Comparison of ENCODE assay signal across 1 mouse cellular context in the genomic region with DNA sequence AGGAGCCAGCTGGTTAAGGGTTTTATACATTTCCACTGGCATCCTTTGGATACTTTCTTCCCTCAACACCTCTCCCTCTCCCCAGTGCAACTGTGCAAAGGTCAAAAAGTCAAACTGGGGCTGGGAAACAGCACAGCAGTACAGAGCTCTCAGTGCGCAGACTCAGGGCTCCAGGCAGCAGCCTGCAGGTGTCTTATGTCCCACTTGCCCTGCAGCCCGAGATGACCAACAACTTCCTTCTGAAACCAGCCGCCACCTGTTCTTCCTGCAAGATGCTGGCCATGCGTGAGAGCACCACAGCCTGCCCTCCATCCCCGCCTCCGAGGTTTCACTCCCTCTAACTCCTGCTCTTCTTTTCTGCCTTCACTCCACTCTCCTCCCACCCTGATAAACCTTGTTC.
A peak's percentile ranks its signal among the peaks of the same experiment; 100 is the strongest.
TF ChIP-seq lines count a peak whose summit lies in the region.

No protein-coding gene starts in this region.

TF ChIP-seq in CH12.LX, 34 proteins besides CTCF, POLR2A, EP300 and RAD21 (continued from another document):
- no peak for TF ChIP-seq ZC3H11A (IDR thresholded peaks at IDR 0.05; ENCODE audit: low read depth, low read length)
- TF ChIP-seq NELFE (IDR thresholded peaks at IDR 0.05; ENCODE audit: low read depth, low read length), result no peak; the same call in 1 of the 2 replicates
- TF ChIP-seq MAFK (IDR thresholded peaks at IDR 0.05; ENCODE audit: insufficient replicate concordance, low read length), result no peak
- peak; percentile 100 for TF ChIP-seq TCF12 (IDR thresholded peaks at IDR 0.05; ENCODE audit: low read depth, low read length)
- TF ChIP-seq NRF1 (IDR thresholded peaks at IDR 0.05; ENCODE audit: low read depth, low read length), result peak; percentile 99
- TF ChIP-seq USF2 (conservative IDR thresholded peaks at IDR 0.05; ENCODE audit: low read depth, low read length), result no peak
- peak; percentile 65; the same call in 1 of the 2 replicates for TF ChIP-seq MAX (IDR thresholded peaks at IDR 0.05; ENCODE audit: low read length)
- no peak for TF ChIP-seq MXI1 (IDR thresholded peaks at IDR 0.05; ENCODE audit: low read depth, low read length)
- peak; percentile 25; the same call in 1 of the 2 replicates for TF ChIP-seq ZMIZ1 (IDR thresholded peaks at IDR 0.05; ENCODE audit: low read depth, low read length)
- no peak for TF ChIP-seq ZNF384 (IDR thresholded peaks at IDR 0.05; ENCODE audit: low read depth, low read length)
- TF ChIP-seq SIN3A (IDR thresholded peaks at IDR 0.05; ENCODE audit: low read length), result no peak
- peak; percentile 48; the same call in 1 of the 2 replicates for TF ChIP-seq ELF1 (IDR thresholded peaks at IDR 0.05; ENCODE audit: low read depth, low read length)
- TF ChIP-seq CHD1 (IDR thresholded peaks at IDR 0.05; ENCODE audit: low read depth, low read length), result no peak
- peak; percentile 73; the same call in 1 of the 2 replicates for TF ChIP-seq MEF2A (IDR thresholded peaks at IDR 0.05; ENCODE audit: borderline replicate concordance, low read depth, low read length)
- no peak for TF ChIP-seq POLR2AphosphoS2 (IDR thresholded peaks at IDR 0.05; ENCODE audit: low read depth, low read length)
- no peak; the same call in 1 of the 2 replicates for TF ChIP-seq SMC3 (IDR thresholded peaks at IDR 0.05; ENCODE audit: low read depth, low read length)
- TF ChIP-seq HCFC1 (IDR thresholded peaks at IDR 0.05; ENCODE audit: low read depth, low read length), result peak; percentile 34; the same call in 1 of the 2 replicates
- no peak for TF ChIP-seq PAX5 (IDR thresholded peaks at IDR 0.05; ENCODE audit: low read length)
- TF ChIP-seq CHD2 (IDR thresholded peaks at IDR 0.05; ENCODE audit: low read length), result peak; percentile 66; the same call in 1 of the 2 replicates
TF ChIP-seq in CH12.LX: peak in this region for 14.
